Comparison of ENCODE assay signal across 8 mouse cellular contexts in genomic region chr12:24493412-24493811, GRCm38 (mm10). TPM values are rescaled to one million over a fixed set of nuclear protein-coding genes. Genes with fewer than 3 reads are reported as not detected.
A peak's percentile ranks its signal among the peaks of the same experiment; 100 is the strongest.
DNase-seq lines count a peak whose midpoint lies in the region; ATAC-seq and TF ChIP-seq lines count a peak whose summit lies in the region.

No protein-coding gene starts in this region.

- TF ChIP-seq CTCF in gastrocnemius, adult 2 months (IDR thresholded peaks at IDR 0.05): no peak
- no peak for TF ChIP-seq CTCF in MEL (IDR thresholded peaks at IDR 0.05 in 2 of 3, conservative IDR thresholded peaks at IDR 0.05 in 1 of 3; ENCODE audit: control insufficient read depth in 1 of 3, insufficient read depth in 1 of 3, low read depth in 2 of 3, low read length in 3 of 3, poor library complexity in 1 of 3, severe bottlenecking in 1 of 3)

- no peak overlapping the region; the same call in 1 of the 2 replicates for H3K27ac ChIP-seq in gastrocnemius, adult 2 months
- peak overlapping the region; percentile 22; the same call in 1 of the 2 replicates for H3K27ac ChIP-seq in MEL (ENCODE audit: control insufficient read depth, low read depth, low read length)
- H3K27ac ChIP-seq in heart, embryonic 12.5 days (ENCODE audit: poor library complexity, severe bottlenecking): no peak overlapping the region
- no peak overlapping the region for H3K27ac ChIP-seq in limb, embryonic 12.5 days

- TF ChIP-seq EP300 in MEL (IDR thresholded peaks at IDR 0.05; ENCODE audit: low read depth in 1 of 2, low read length in 2 of 2): no peak

- H3K79me2 ChIP-seq in MEL (ENCODE audit: control insufficient read depth, insufficient read depth, low read length, poor library complexity): no peaks in the 10 kb centered on the region

- ATAC-seq in heart, embryonic 12.5 days (ENCODE audit: insufficient number of reproducible peaks, low FRiP score): no peak
- no peak for ATAC-seq in limb, embryonic 12.5 days (ENCODE audit: insufficient number of reproducible peaks, insufficient read depth, low FRiP score, low TSS enrichment, low read depth)

- intact Hi-C loops in gastrocnemius, adult 2 months (cut with DNase I): no loop called here

- TF ChIP-seq RAD21 in MEL (IDR thresholded peaks at IDR 0.05; ENCODE audit: low read depth, low read length): no peak

- TF ChIP-seq POLR2A in MEL (IDR thresholded peaks at IDR 0.05; ENCODE audit: control insufficient read depth in 1 of 2, insufficient read depth in 1 of 2, low read depth in 1 of 2, low read length in 2 of 2, poor library complexity in 1 of 2): no peak

- WGBS in heart, embryonic 12.5 days: 56% methylated on average over 30 of the region's 30 CpGs
- WGBS in limb, embryonic 12.5 days: 60% methylated on average over 30 of the region's 30 CpGs

- DNase-seq in gastrocnemius, adult 2 months: peak; percentile 34
- DNase-seq in gastrocnemius, postnatal 25 days: no peak
- peak; percentile 48 for DNase-seq in MEL (ENCODE audit: low read depth, low spot score)
- DNase-seq in naive thymus-derived CD4-positive, alpha-beta T cell, adult 2 months (ENCODE audit: low read depth): peak; percentile 47
- DNase-seq in left cerebral cortex, adult 11 months (ENCODE audit: low spot score): no peak
- no peak for DNase-seq in right cerebral cortex, postnatal 4 days

- H3K27me3 ChIP-seq in MEL (ENCODE audit: control insufficient read depth in 1 of 2, insufficient read depth in 2 of 2, low read length in 2 of 2): no peaks in the 10 kb centered on the region; a peak in 1 of 4 replicates
- no peaks in the 10 kb centered on the region for H3K27me3 ChIP-seq in heart, embryonic 12.5 days (replicated peaks)
- H3K27me3 ChIP-seq in limb, embryonic 12.5 days: no peaks in the 10 kb centered on the region

- peak overlapping the region; percentile 63 for H3K4me2 ChIP-seq in heart, embryonic 12.5 days
- peak overlapping the region; percentile 36 for H3K4me2 ChIP-seq in limb, embryonic 12.5 days

- H3K4me1 ChIP-seq in MEL (ENCODE audit: control insufficient read depth in 1 of 2, insufficient read depth in 2 of 2, low read length in 2 of 2): peaks cover 0 to 2% of the 10 kb centered on the region in 2 experiments; a peak in 1 of 4 replicates
- H3K4me1 ChIP-seq in heart, embryonic 12.5 days (replicated peaks): peaks cover 4% of the 10 kb centered on the region; the same call in 1 of the 2 replicates
- H3K4me1 ChIP-seq in limb, embryonic 12.5 days (replicated peaks): no peaks in the 10 kb centered on the region

- H3K4me3 ChIP-seq in gastrocnemius, adult 2 months: peak overlapping the region; percentile 56
- peak overlapping the region; percentile 69 to 87 for H3K4me3 ChIP-seq in MEL (ENCODE audit: control insufficient read depth in 1 of 2, insufficient read depth in 1 of 2, low read depth in 2 of 2, low read length in 2 of 2)
- peak overlapping the region; percentile 31; the same call in 1 of the 2 replicates for H3K4me3 ChIP-seq in heart, embryonic 12.5 days
- peak overlapping the region; percentile 17; the same call in 1 of the 2 replicates for H3K4me3 ChIP-seq in limb, embryonic 12.5 days (replicated peaks)

- H3K9ac ChIP-seq in MEL (ENCODE audit: control insufficient read depth, low read depth, low read length, poor library complexity, severe bottlenecking): peak overlapping the region; percentile 67
- H3K9ac ChIP-seq in heart, embryonic 12.5 days: no peak overlapping the region
- H3K9ac ChIP-seq in limb, embryonic 12.5 days (replicated peaks): no peak overlapping the region

- peaks cover 0 to 2% of the 10 kb centered on the region in 2 experiments; a peak in 2 of 4 replicates for H3K36me3 ChIP-seq in MEL (ENCODE audit: control insufficient read depth in 1 of 2, insufficient read depth in 2 of 2, low read length in 2 of 2)
- H3K36me3 ChIP-seq in heart, embryonic 12.5 days: no peaks in the 10 kb centered on the region
- H3K36me3 ChIP-seq in limb, embryonic 12.5 days: no peaks in the 10 kb centered on the region

- no peaks in the 10 kb centered on the region for H3K9me3 ChIP-seq in MEL (replicated peaks; ENCODE audit: insufficient read depth, low read length)
- no peaks in the 10 kb centered on the region for H3K9me3 ChIP-seq in heart, embryonic 12.5 days (replicated peaks)
- H3K9me3 ChIP-seq in limb, embryonic 12.5 days: no peaks in the 10 kb centered on the region

TF ChIP-seq in MEL, 35 proteins besides CTCF, POLR2A, EP300 and RAD21:
- TF ChIP-seq USF2 (IDR thresholded peaks at IDR 0.05; ENCODE audit: borderline replicate concordance in 1 of 2, insufficient read depth in 1 of 2, low read depth in 1 of 2, low read length in 2 of 2) (no peak), TAL1 (IDR thresholded peaks at IDR 0.05; ENCODE audit: low read length) (no peak), E2F4 (IDR thresholded peaks at IDR 0.05; ENCODE audit: borderline replicate concordance, low read depth, low read length) (no peak), ZKSCAN1 (IDR thresholded peaks at IDR 0.05; ENCODE audit: low read depth, low read length) (no peak), MYB (IDR thresholded peaks at IDR 0.05; ENCODE audit: low read depth, low read length) (no peak), SIN3A (IDR thresholded peaks at IDR 0.05; ENCODE audit: low read length) (no peak), GATA1 (IDR thresholded peaks at IDR 0.05; ENCODE audit: low read depth, low read length) (no peak), UBTF (IDR thresholded peaks at IDR 0.05; ENCODE audit: borderline replicate concordance, insufficient read depth, low read depth, low read length) (no peak)

RNA-seq across cellular contexts. Expression of gene Taf1b, which starts 4.7 kb away (rescaled TPM):
- total RNA-seq in gastrocnemius, adult 2 months (2021): 1 to 10 TPM; 7.2 to 8.9 TPM
- 1 to 10 TPM; 6.3 to 6.6 TPM for total RNA-seq in gastrocnemius, postnatal 25 days (2021)
- total RNA-seq in MEL (2012; rRNA removed): 28.0 and 28.1 TPM in 2 replicates
- polyA plus RNA-seq in MEL (2012; ENCODE audit: insufficient read depth in 1 of 2, insufficient read length in 2 of 2, low read depth in 1 of 2, low replicate concordance in 2 of 2, missing spikeins in 1 of 2): 10 to 100 TPM in 1 of 2 experiments, not detected in 1; 26.4 TPM
- polyA plus RNA-seq in heart, embryonic 12.5 days (2016; fragmentation: Nextera tagmentation; extraction: Ambion mirVana): 23.9 and 25.4 TPM in 2 replicates
- polyA plus RNA-seq in limb, embryonic 12.5 days (2016; fragmentation: Nextera tagmentation; extraction: Ambion mirVana): 31.9 and 32.0 TPM in 2 replicates

Comparison
In these comparisons a context has a peak if more than half of its experiments do, and no peak if none do; other contexts are left out.
1. DNase-seq: peak in gastrocnemius, adult 2 months (single experiment), MEL (single experiment) and naive thymus-derived CD4-positive, alpha-beta T cell, adult 2 months (single experiment); none in gastrocnemius, postnatal 25 days (single experiment), left cerebral cortex, adult 11 months (single experiment) and right cerebral cortex, postnatal 4 days (single experiment).
2. H3K4me3 ChIP-seq: peak in every context shown above with its lines; median percentile 78 in MEL; 56 in gastrocnemius, adult 2 months; 31 in heart, embryonic 12.5 days; 17 in limb, embryonic 12.5 days.